Mouse (Mus musculus) neural tube, embryonic 14.5 days (tissue): Measurements from ENCODE around the gene Zfp759. TPM values are rescaled to one million over a fixed set of nuclear protein-coding genes. Genes with fewer than 3 reads are reported as not detected.
"Not testable (repeated sequence)": the region's sequence is repeated elsewhere in the genome, so short reads cannot be mapped to it uniquely, and the experiment has no call there.

Experiments used
- ATAC-seq: fragments of 200-750 bp; cut with Nextera tagmentation; 2 replicates; pipeline ENCODE4 v1.8.0; 2017; ENCODE audit warnings: low read depth, mild to moderate bottlenecking, moderate TSS enrichment, moderate library complexity
- H3K27ac ChIP-seq: fragments of 300-500 bp; sonication (generic); 2 replicates; pipeline ENCODE4 v1.5.1; 2014; ENCODE audit warnings: low read depth, mild to moderate bottlenecking, control low read depth, low read length, moderate library complexity, mixed read lengths
- H3K27me3 ChIP-seq: fragments of 300-500 bp; sonication (generic); 2 replicates; pipeline ENCODE4 v1.6.1; 2014; ENCODE audit warnings: low read length; ENCODE audit not compliant: control insufficient read depth, insufficient read depth
- H3K36me3 ChIP-seq: fragments of 300-500 bp; sonication (generic); 2 replicates; pipeline ENCODE4 v1.6.1; 2014; ENCODE audit warnings: low read length, mixed read lengths; ENCODE audit not compliant: control insufficient read depth, insufficient read depth
- H3K4me1 ChIP-seq: fragments of 300-500 bp; sonication (generic); 2 replicates; pipeline ENCODE4 v1.6.1; 2014; ENCODE audit warnings: low read length; ENCODE audit not compliant: control insufficient read depth, insufficient read depth
- H3K4me2 ChIP-seq: fragments of 300-500 bp; sonication (generic); 2 replicates; pipeline ENCODE4 v1.6.1; 2014; ENCODE audit warnings: mild to moderate bottlenecking, low read depth, low read length, control low read depth
- H3K4me3 ChIP-seq: fragments of 300-500 bp; sonication (generic); 2 replicates; pipeline ENCODE4 v1.5.1; 2014; ENCODE audit warnings: low read depth, low read length, control low read depth, mixed read lengths
- H3K9ac ChIP-seq: fragments of 300-500 bp; sonication (generic); replicated peaks from 2 replicates; pipeline ENCODE4 v1.6.1; 2014; ENCODE audit warnings: low read depth, mild to moderate bottlenecking, control low read depth, low read length, mixed read lengths
- H3K9me3 ChIP-seq: fragments of 300-500 bp; sonication (generic); 2 replicates; pipeline ENCODE4 v1.6.1; 2016; ENCODE audit warnings: low read length; ENCODE audit not compliant: control insufficient read depth
- WGBS: fragments of 180-500 bp; shearing (Covaris S2); extraction: QIAGEN DNeasy Blood & Tissue Kit; methylation state at CpG from one replicate; pipeline ENCODE4 v1.1.7; 2014; 5-methylcytosine and 5-hydroxymethylcytosine counted together
- polyA plus RNA-seq: library from polyadenylated mRNA; unstranded; fragments of >200 nt; fragmentation: Nextera tagmentation; extraction: Ambion mirVana; gene quantifications from 2 replicates; pipeline ENCODE4 v1.2.1, GENCODE M21; 2014

The Zfp759 gene
- polyA plus RNA-seq, 1 experiment from 2014 or later = 6.0 TPM

DNA sequence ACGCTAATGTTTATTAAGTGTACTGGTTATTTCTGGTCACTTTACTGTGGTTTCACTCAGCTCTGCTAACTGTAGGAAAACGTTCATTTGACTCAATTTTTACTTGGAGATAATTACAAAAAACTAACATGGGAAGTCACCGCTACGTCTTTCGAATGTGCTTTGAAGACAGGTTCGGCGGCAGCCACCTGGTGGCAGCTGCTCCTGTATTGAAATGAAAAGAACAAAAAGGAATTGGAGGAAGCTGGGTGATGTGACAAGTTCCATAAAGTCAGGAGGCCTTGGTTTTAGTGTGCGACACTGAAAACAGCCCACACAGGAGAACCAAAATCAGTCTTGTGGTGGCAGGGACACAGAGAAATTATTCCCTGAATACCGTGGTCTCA is 12.6 kb upstream of the Zfp759 start:
- peak overlapping the region; percentile 60 for H3K4me3 ChIP-seq
- peak overlapping the region; percentile 67 for H3K4me2 ChIP-seq
- H3K36me3 ChIP-seq = no peaks in the 10 kb centered on the region
- H3K9ac ChIP-seq = no peak overlapping the region
- no peaks in the 10 kb centered on the region; the same call in 1 of the 2 replicates for H3K9me3 ChIP-seq
- ATAC-seq = peak; percentile 80
- H3K27ac ChIP-seq = peak overlapping the region; percentile 12; the same call in 1 of the 2 replicates
- H3K4me1 ChIP-seq = 0 out of 2 replicates have a peak, but pooled peaks cover 4% of the 10 kb centered on the region
- WGBS = 4% methylated on average over 9 of the region's 9 CpGs
- H3K27me3 ChIP-seq = no peaks in the 10 kb centered on the region

DNA sequence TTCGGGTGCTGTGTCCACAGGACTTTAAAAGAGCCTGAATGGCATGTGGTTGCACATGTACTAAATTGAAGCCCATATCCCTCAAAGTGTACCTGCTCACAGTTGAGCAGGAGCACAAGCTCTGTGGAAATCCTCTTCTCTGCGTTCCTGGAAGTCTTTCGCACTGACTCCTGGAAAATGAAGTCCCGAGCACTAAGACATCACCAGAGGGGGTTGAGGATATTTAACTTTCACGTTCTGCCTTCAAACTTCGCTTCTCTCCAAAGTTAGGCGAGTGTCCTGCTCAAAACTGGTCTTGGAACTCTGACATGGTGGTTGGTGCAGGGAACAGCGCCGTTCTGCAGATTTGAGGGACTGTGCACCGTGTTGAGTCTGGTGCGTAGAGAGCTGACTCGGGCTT is 9.4 kb upstream of the Zfp759 start:
- H3K27ac ChIP-seq = no peak overlapping the region
- 82% methylated on average over 12 of the region's 12 CpGs for WGBS
- no peak for ATAC-seq

DNA sequence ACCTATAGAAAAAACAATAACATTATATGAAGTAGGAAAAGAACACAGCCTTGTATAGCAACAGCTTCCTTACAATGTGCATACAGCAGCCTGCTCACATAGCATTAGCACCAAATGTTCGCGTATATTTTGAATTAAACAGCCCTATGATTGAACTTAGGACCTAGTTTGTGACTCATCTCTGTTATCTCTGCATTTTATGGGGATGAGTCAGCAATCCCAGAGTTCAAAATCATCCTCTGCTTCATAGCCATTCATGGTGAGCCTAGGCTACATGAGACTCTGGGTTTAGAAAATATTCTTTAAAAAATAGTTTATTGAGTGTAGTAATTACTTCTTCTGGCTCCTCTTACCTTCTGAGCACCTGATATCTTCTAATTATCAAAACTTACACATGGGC is 8.2 kb upstream of the Zfp759 start:
- Histone ChIP-seq H3K27me3 (no peaks in the 10 kb centered on the region), H3K36me3 (no peaks in the 10 kb centered on the region), H3K27ac (no peak overlapping the region), H3K9me3 (no peaks in the 10 kb centered on the region), H3K4me3 (no peak overlapping the region), H3K4me2 (no peak overlapping the region), H3K9ac (no peak overlapping the region), H3K4me1 (no peaks in the 10 kb centered on the region)
- no peak for ATAC-seq
- WGBS = 100% methylated on average over 2 of the region's 2 CpGs

More for the DNA sequence above, 9.4 kb upstream of the Zfp759 start:
- Histone ChIP-seq H3K4me3 (no peak overlapping the region), H3K27me3 (no peaks in the 10 kb centered on the region), H3K4me2 (no peak overlapping the region), H3K9ac (no peak overlapping the region), H3K4me1 (0 out of 2 replicates have a peak, but pooled peaks cover 4% of the 10 kb centered on the region), H3K9me3 (no peaks in the 10 kb centered on the region), H3K36me3 (no peaks in the 10 kb centered on the region)

- not testable (repeated sequence) for H3K9ac ChIP-seq, H3K9me3 ChIP-seq, H3K27ac ChIP-seq, ATAC-seq, H3K4me2 ChIP-seq, H3K27me3 ChIP-seq, H3K4me1 ChIP-seq, H3K4me3 ChIP-seq, H3K36me3 ChIP-seq
- 92% methylated on average over 8 of the region's 8 CpGs for WGBS
These were observed 5.3 kb upstream of the Zfp759 start, which contains the start of gene Rslcan18 for GRCm38 (mm10) chr13:67116163-67116562. Rslcan18 (minus strand) TSS chr13:67116263.

DNA sequence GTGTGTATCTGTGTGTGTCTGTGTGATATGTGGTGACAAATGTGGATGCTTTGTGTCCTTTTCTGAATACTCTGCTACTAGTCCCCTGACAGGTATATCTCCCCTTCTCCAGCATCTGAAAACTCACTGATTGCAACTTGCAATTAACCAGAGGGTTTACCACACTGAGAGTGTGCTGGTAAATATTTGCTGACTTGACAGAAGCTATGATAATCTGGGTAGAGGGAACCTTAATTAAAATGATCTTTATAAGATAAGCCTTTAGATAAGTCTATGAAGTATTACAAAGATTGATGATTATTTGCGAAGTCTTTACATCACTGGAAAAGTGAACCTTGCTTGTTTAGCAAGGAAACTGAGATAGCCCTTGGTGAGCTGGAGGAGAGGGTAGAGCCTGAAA is 3.0 kb downstream of the Zfp759 start:
- ATAC-seq = no peak
- 90% methylated on average over 1 of the region's 1 CpGs for WGBS
- Histone ChIP-seq H3K4me3 (no peak overlapping the region), H3K9ac (no peak overlapping the region), H3K36me3 (no peaks in the 10 kb centered on the region), H3K27me3 (no peaks in the 10 kb centered on the region), H3K9me3 (no peaks in the 10 kb centered on the region), H3K27ac (no peak overlapping the region), H3K4me2 (no peak overlapping the region), H3K4me1 (no peaks in the 10 kb centered on the region; the same call in 1 of the 2 replicates)

DNA sequence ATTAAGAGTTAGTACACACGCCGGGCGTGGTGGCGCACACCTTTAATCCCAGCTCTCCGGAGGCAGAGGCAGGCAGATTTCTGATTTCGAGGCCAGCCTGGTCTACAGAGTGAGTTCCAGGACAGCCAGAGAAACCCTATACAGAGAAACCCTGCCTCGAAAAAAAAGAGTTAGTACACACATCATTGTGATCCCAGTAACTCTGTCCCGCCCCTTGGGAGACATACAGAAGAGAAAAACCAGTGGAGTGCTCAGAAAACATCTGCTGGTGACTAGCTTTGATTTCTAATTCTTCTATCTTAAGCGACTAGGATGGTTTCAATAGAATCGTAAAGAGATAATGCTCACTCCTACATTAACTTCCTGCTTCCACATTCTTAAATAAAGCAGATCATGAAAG is 6.0 kb downstream of the Zfp759 start:
- H3K9ac ChIP-seq, H3K9me3 ChIP-seq, H3K4me1 ChIP-seq, H3K36me3 ChIP-seq, H3K27me3 ChIP-seq: not testable (repeated sequence)
- WGBS = 74% methylated on average over 10 of the region's 10 CpGs
- Histone ChIP-seq H3K4me3 (peak overlapping the region; percentile 72; the same call in 1 of the 2 replicates), H3K27ac (peak overlapping the region; percentile 78; the same call in 1 of the 2 replicates), H3K4me2 (peak overlapping the region; percentile 81)
- ATAC-seq = 0 out of 2 replicates have a peak, but pooled peaks have one; percentile 35

GRCm38 (mm10) chr13:67128038-67128721 is 6.7 kb downstream of the Zfp759 start:
- Histone ChIP-seq H3K4me1 (no peaks in the 10 kb centered on the region; the same call in 1 of the 2 replicates), H3K4me2 (peak overlapping the region; percentile 81), H3K27ac (peak overlapping the region; percentile 78), H3K36me3 (no peaks in the 10 kb centered on the region), H3K9me3 (no peaks in the 10 kb centered on the region), H3K4me3 (peak overlapping the region; percentile 72), H3K9ac (peak overlapping the region; percentile 76), H3K27me3 (no peaks in the 10 kb centered on the region)
- WGBS = 1% methylated on average over 18 of the region's 18 CpGs
- peak; percentile 98 for ATAC-seq

GRCm38 (mm10) chr13:67166122-67166521 is 44.7 kb downstream of the Zfp759 start:
- not testable (repeated sequence) for H3K4me2 ChIP-seq, H3K9me3 ChIP-seq, H3K4me1 ChIP-seq, H3K27me3 ChIP-seq, H3K27ac ChIP-seq, ATAC-seq, H3K36me3 ChIP-seq, H3K9ac ChIP-seq, H3K4me3 ChIP-seq
- WGBS = 67% methylated on average over 4 of the region's 4 CpGs

GRCm38 (mm10) chr13:67172991-67173722 is 51.7 kb downstream of the Zfp759 start, which contains the start of gene Rsl1:
Rsl1 (plus strand) TSS chr13:67173182.
- ATAC-seq = peak; percentile 99
- Histone ChIP-seq H3K4me2 (peak within 1 kb of the TSS; percentile 52), H3K9ac (peak within 1 kb of the TSS; percentile 50), H3K4me3 (peak within 1 kb of the TSS; percentile 42)
- H3K9me3 ChIP-seq, H3K27me3 ChIP-seq, H3K4me1 ChIP-seq, H3K36me3 ChIP-seq, H3K27ac ChIP-seq: not testable (repeated sequence)
- 1% methylated on average over 17 of the region's 17 CpGs for WGBS
